Mouse (Mus musculus) adrenal gland (tissue): Measurements from ENCODE around the gene Zfp992.
"Not testable (repeated sequence)": the region's sequence is repeated elsewhere in the genome, so short reads cannot be mapped to it uniquely, and the experiment has no call there.

ENCODE experiments used
- intact Hi-C: fragments of 180-260 bp; cut with DNase I; formaldehyde crosslinking; loops from one replicate; pipeline ENCODE4 v1.15.1; 2025

The Zfp992 gene

GRCm38 (mm10) chr4:146474716-146475676, 26.2 kb downstream of the Zfp992 start:
- intact Hi-C loops = not testable (repeated sequence)

GRCm38 (mm10) chr4:146476260-146476659, 27.4 kb downstream of the Zfp992 start:
- intact Hi-C loops = not testable (repeated sequence)

- intact Hi-C loops = not testable (repeated sequence)
Observed at GRCm38 (mm10) chr4:146476959-146477358, 28.1 kb downstream of the Zfp992 start.

GRCm38 (mm10) chr4:146480376-146481096, 31.7 kb downstream of the Zfp992 start:
- intact Hi-C loops = loop anchor here (10.0 kb wide), 1 partner anchor 1006 kb away; no protein-coding TSS in a partner anchor

GRCm38 (mm10) chr4:146482546-146482945, 33.7 kb downstream of the Zfp992 start:
- intact Hi-C loops = loop anchor here (10.0 kb wide), 1 partner anchor 1008 kb away; no protein-coding TSS in a partner anchor

GRCm38 (mm10) chr4:146483571-146484280, 34.9 kb downstream of the Zfp992 start:
- intact Hi-C loops = loop anchor here (10.0 kb wide), 1 partner anchor 1009 kb away; no protein-coding TSS in a partner anchor

- intact Hi-C loops = loop anchor here (10.0 kb wide), 1 partner anchor 1010 kb away; no protein-coding TSS in a partner anchor
Observed at GRCm38 (mm10) chr4:146484676-146485075, 35.9 kb downstream of the Zfp992 start.

GRCm38 (mm10) chr4:146485183-146485939, 36.5 kb downstream of the Zfp992 start:
- intact Hi-C loops = loop anchor here (10.0 kb wide), 1 partner anchor 1011 kb away; no protein-coding TSS in a partner anchor

GRCm38 (mm10) chr4:146486753-146487152, 37.9 kb downstream of the Zfp992 start:
- intact Hi-C loops = loop anchor here (10.0 kb wide), 1 partner anchor 1012 kb away; no protein-coding TSS in a partner anchor

GRCm38 (mm10) chr4:146489196-146489595, 40.4 kb downstream of the Zfp992 start:
- intact Hi-C loops = loop anchor here (10.0 kb wide), 1 partner anchor 1014 kb away; no protein-coding TSS in a partner anchor

- intact Hi-C loops = not testable (repeated sequence)
Observed at GRCm38 (mm10) chr4:146491993-146492392, 43.2 kb downstream of the Zfp992 start.

- intact Hi-C loops = no loop called here
Observed at GRCm38 (mm10) chr4:146492439-146492838, 43.6 kb downstream of the Zfp992 start.

GRCm38 (mm10) chr4:146492851-146493250, 44.0 kb downstream of the Zfp992 start:
- intact Hi-C loops = no loop called here

- intact Hi-C loops = not testable (repeated sequence)
Observed at GRCm38 (mm10) chr4:146493319-146493907, 44.6 kb downstream of the Zfp992 start.

- intact Hi-C loops = no loop called here
Observed at GRCm38 (mm10) chr4:146494980-146495379, 46.2 kb downstream of the Zfp992 start.

- intact Hi-C loops = not testable (repeated sequence)
Observed at GRCm38 (mm10) chr4:146497695-146498275, 49.0 kb downstream of the Zfp992 start.

GRCm38 (mm10) chr4:146501727-146502126, 52.9 kb downstream of the Zfp992 start, which contains the start of gene Zfp981:
TSS of gene Zfp981 (plus strand) at chr4:146502027.
- intact Hi-C loops = not testable (repeated sequence)

- intact Hi-C loops = not testable (repeated sequence)
Observed at GRCm38 (mm10) chr4:146509029-146509428, 60.2 kb downstream of the Zfp992 start.

- intact Hi-C loops = not testable (repeated sequence)
Observed at GRCm38 (mm10) chr4:146511871-146512270, 63.0 kb downstream of the Zfp992 start.
